Mouse (Mus musculus) hindbrain, embryonic 13.5 days (tissue): ENCODE results near the gene Cd248. TPM values are rescaled to one million over a fixed set of nuclear protein-coding genes. Genes with fewer than 3 reads are reported as not detected.

Experiments used
- ATAC-seq: fragments of 200-750 bp; cut with Nextera tagmentation; 2 replicates; pipeline ENCODE4 v1.8.0; 2017; ENCODE audit warnings: moderate TSS enrichment; ENCODE audit not compliant: low FRiP score
- H3K27ac ChIP-seq: fragments of 300-500 bp; sonication (generic); 2 replicates; pipeline ENCODE4 v1.5.1; 2015; ENCODE audit warnings: inconsistent platforms, mild to moderate bottlenecking, moderate library complexity
- H3K27me3 ChIP-seq: fragments of 300-500 bp; sonication (generic); 2 replicates; pipeline ENCODE4 v1.6.1; 2015; ENCODE audit warnings: mild to moderate bottlenecking, inconsistent platforms
- H3K36me3 ChIP-seq: fragments of 300-500 bp; sonication (generic); 2 replicates; pipeline ENCODE4 v1.6.1; 2015; ENCODE audit warnings: mild to moderate bottlenecking, inconsistent platforms
- H3K4me1 ChIP-seq: fragments of 300-500 bp; sonication (generic); replicated peaks from 2 replicates; pipeline ENCODE4 v1.6.1; 2015; ENCODE audit warnings: inconsistent platforms
- H3K4me2 ChIP-seq: fragments of 300-500 bp; sonication (generic); 2 replicates; pipeline ENCODE4 v1.6.1; 2015; ENCODE audit warnings: inconsistent platforms, mild to moderate bottlenecking, moderate library complexity
- H3K4me3 ChIP-seq: fragments of 300-500 bp; sonication (generic); 2 replicates; pipeline ENCODE4 v1.5.1; 2015; ENCODE audit warnings: mild to moderate bottlenecking, inconsistent platforms
- H3K9ac ChIP-seq: fragments of 300-500 bp; sonication (generic); 2 replicates; pipeline ENCODE4 v1.6.1; 2015; ENCODE audit warnings: mild to moderate bottlenecking, inconsistent platforms
- H3K9me3 ChIP-seq: fragments of 300-500 bp; sonication (generic); 2 replicates; pipeline ENCODE4 v1.6.1; 2016; ENCODE audit warnings: inconsistent platforms
- WGBS: fragments of 180-500 bp; shearing (Covaris S2); methylation state at CpG from one replicate; pipeline ENCODE4 v1.1.7; 2015; 5-methylcytosine and 5-hydroxymethylcytosine counted together
- polyA plus RNA-seq: library from polyadenylated mRNA; unstranded; fragments of >200 nt; fragmentation: Nextera tagmentation; extraction: Ambion mirVana; gene quantifications from 2 replicates; pipeline ENCODE4 v1.2.1, GENCODE M21; 2015

Cd248 gene
- polyA plus RNA-seq, 1 experiment from 2014 or later: 19.1 TPM

DNA sequence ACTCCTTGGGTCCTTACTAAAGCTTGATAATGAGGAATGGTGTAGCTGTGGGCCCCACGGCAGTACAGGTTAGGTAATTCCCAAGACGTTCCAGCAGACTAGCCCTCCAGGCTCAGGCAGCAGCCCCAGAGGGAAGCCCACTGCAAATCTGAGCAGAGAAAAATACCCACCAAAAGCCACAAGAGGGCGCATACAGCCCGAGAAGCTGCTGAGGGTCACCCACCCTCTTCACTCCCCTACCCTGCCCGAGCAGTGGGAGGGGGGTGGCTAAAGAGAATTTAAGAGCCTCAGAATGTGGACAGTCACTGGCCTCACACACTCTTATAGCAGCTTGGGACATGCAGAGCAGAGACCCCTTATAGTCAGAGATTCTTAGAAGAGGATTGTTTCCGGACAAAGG, 11.6 kb upstream of the Cd248 start:
- Histone ChIP-seq H3K9ac (0 out of 2 replicates have a peak overlapping the region, but pooled peaks have one; percentile 5), H3K4me3 (no peak overlapping the region), H3K36me3 (no peaks in the 10 kb centered on the region), H3K9me3 (no peaks in the 10 kb centered on the region), H3K4me2 (no peak overlapping the region), H3K27me3 (peaks cover 50% of the 10 kb centered on the region), H3K4me1 (peaks cover 28% of the 10 kb centered on the region), H3K27ac (no peak overlapping the region)
- ATAC-seq: peak; percentile 38; the same call in 1 of the 2 replicates
- WGBS: 11% methylated on average over 6 of the region's 6 CpGs

DNA sequence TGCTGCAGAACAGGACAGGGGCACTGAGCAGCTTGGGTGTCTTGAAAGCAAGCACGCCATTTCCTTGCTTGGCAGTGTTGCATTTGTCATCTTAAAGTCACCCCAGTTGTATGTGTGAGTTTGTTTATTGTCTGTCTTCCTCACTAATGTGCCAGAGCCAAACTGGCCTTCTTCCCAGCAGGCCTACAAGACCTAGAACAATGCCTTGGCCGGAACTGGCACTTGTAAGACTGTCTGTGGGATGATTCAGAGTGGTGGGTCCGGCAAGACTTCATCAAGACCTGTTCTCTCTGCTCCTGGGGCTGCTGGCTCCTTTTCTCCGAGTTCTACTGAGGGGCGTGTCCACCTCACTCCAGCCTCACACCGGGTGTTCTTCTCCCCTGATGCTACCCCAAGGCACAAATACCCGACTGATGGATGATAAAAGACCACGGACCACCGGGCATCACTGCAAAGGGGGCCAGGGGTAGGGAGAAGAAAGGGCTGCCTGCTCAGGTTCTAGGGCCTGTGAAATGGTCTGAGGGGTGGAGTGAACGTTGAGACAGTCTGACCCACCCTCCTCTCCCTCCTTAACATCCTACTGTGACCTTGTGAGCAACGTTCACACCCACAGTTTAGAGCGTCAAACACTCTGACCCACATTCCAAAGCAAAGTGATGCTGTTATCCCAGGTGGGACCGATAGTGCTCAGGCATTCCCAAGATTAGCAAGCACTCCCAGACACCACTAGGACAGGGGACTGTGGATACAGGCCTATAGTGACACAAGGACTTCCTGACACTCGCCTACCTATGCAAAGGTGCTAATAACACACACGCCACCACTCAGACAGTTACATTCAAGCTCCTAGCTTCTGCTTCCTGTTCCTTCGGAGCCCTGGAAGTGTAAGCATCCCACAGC, 9.8 kb upstream of the Cd248 start:
- Histone ChIP-seq H3K9ac (peak overlapping the region; percentile 56), H3K27ac (no peak overlapping the region)
- WGBS: 24% methylated on average over 16 of the region's 16 CpGs

DNA sequence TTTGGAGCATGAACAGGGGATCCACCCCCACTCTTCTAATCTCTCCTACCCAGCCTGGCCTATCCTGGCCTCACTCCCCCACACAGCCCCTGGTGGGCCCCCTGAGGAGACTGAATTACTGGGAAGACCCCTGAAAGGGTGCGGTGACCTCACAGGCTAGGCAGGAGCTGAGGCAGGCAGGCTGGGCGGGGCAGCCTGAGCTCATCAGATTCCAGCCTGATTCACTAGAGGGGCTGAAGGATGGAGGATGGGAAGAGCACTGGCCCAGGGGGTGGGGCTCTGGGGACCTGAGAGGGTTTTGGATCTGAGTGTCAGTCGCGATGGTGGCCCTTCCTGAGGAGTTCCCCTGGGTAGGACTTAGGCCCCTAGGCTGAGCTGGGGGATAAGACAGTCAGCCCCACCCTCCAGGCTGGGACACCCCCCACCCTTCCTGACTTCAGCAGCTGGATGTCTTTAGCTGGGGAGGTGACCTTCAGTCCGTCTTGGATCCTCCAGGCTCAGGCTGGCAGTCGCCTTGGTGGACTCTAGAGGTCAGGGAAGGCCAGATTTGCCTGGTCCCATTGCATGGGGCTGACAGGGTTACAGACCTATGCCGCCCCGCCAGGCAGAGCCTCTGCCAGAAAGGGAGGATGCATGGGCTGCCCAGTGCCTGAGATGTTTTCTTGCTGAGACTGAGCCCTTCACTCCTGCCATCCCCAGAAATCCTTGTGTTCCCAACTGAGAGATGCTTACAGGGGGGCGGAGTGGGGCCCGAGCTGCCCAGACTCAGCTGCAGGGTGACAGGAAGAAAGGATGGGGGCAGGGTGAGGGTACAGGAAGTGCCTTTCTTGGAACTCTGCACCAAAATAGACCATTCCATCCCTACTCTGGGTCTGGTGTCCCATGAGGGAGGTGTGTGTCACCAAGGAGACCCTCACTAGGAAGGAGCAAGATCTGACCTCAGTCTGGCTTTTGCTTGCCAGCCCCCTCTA, 8.8 kb upstream of the Cd248 start:
- H3K4me3 ChIP-seq: no peak overlapping the region
- H3K9me3 ChIP-seq: no peaks in the 10 kb centered on the region
- H3K36me3 ChIP-seq: no peaks in the 10 kb centered on the region
- H3K27ac ChIP-seq: no peak overlapping the region
- peaks cover 27% of the 10 kb centered on the region for H3K4me1 ChIP-seq
- H3K9ac ChIP-seq: peak overlapping the region; percentile 56
- peaks cover 22% of the 10 kb centered on the region for H3K27me3 ChIP-seq
- WGBS: 17% methylated on average over 10 of the region's 10 CpGs
- 0 out of 2 replicates have a peak, but pooled peaks have one; percentile 9 for ATAC-seq
- H3K4me2 ChIP-seq: no peak overlapping the region

More for the DNA sequence above, 9.8 kb upstream of the Cd248 start:
- H3K9me3 ChIP-seq: no peaks in the 10 kb centered on the region
- H3K27me3 ChIP-seq: peaks cover 32% of the 10 kb centered on the region
- H3K4me3 ChIP-seq: no peak overlapping the region
- ATAC-seq: no peak
- H3K36me3 ChIP-seq: no peaks in the 10 kb centered on the region
- H3K4me1 ChIP-seq: peaks cover 27% of the 10 kb centered on the region
- no peak overlapping the region for H3K4me2 ChIP-seq

DNA sequence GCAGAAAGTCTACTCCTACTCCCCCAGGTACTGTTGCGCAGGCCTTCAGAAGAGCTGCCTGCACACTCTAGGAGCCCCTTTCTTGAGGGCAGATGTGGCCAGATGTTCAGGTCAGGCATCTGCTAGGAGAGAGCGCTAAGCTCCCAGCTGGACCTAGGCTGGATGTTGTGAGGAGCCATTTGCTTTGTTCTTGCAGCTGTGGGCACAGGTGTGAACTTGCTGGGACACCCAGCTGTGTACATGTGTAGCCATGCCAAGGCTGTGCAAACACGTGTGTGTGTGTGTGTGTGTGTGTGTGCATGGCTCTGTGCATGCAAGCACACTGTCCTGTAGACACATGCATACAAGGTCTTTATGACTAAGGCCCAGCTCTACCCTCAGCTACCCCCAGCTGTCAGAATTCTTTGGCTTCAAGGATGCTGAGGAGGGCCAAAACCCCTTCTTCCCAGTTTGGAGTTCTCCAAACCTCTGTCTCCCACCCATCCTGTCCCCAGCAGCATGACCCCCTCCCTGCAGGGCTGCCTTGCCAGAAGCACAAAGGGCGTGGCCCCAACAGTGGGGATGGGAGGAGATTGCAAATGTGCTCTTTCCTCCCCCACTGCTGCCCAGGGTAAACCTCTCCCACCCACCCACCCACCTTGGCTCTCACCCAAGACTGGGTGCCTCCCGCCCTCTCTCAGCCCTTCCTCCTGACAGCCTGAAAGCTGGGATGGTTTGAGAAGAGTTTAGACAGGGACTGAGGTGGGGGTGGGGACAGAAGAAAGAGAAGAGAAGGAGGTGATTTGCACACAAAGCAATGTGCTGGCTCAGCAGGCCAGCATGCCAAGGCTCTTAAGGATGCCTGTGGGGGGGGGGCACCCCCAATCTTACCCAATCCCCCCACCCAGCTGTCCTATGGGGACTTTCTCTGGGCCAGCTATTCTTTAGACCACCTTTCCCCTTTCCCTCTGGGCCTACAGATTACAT, 7.2 kb upstream of the Cd248 start:
- Histone ChIP-seq H3K27ac (peak overlapping the region; percentile 18; the same call in 1 of the 2 replicates), H3K4me3 (no peak overlapping the region), H3K9ac (peak overlapping the region; percentile 20; the same call in 1 of the 2 replicates), H3K27me3 (peaks cover 16% of the 10 kb centered on the region), H3K4me2 (no peak overlapping the region), H3K36me3 (no peaks in the 10 kb centered on the region), H3K4me1 (peaks cover 27% of the 10 kb centered on the region), H3K9me3 (no peaks in the 10 kb centered on the region)
- WGBS: 43% methylated on average over 5 of the region's 5 CpGs
- ATAC-seq: no peak

DNA sequence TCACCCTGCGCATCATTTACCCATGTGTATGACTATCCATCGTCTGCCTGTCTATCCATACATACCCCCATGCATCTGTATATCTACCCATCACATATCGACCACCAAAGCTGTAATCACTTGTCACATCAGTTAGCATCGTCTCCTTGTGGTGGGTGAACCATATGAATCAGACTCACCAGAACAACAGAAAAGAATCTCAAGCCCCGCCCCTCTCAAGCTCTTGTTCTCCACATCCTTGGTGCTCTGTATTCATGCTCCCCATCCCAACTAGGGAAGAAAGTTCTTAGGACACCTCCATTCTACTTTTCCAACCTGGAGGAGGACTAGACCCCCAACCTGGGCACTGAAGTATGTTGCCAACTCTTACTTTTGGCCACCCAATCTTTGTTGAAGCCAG, 5.8 kb upstream of the Cd248 start:
- H3K27me3 ChIP-seq: peaks cover 29% of the 10 kb centered on the region
- no peak overlapping the region for H3K27ac ChIP-seq
- H3K4me1 ChIP-seq: peaks cover 24% of the 10 kb centered on the region
- no peak overlapping the region for H3K4me2 ChIP-seq
- no peak for ATAC-seq
- WGBS: 91% methylated on average over 5 of the region's 5 CpGs
- no peak overlapping the region for H3K9ac ChIP-seq
- no peaks in the 10 kb centered on the region for H3K36me3 ChIP-seq
- no peaks in the 10 kb centered on the region for H3K9me3 ChIP-seq
- H3K4me3 ChIP-seq: no peak overlapping the region

DNA sequence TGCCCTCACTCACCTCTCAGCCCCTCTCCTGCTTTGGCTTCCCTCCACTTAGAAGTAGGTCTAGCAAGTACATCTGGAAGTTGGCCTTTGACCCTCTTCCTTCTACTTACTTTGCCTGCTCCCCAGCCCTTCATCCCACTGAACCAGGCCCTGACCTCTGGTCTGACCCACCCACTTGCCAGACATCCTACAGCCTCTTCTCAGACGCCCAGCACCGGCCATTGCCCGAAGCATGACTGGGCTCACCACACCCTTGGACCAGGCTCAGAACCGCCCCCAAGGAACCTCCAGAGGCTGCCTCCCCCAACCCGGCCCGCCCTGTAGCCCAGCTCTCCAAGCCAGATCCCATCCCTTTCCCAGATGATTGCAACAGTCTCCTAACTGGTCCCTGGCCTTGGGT, 5.4 kb upstream of the Cd248 start:
- 77% methylated on average over 6 of the region's 6 CpGs for WGBS
- no peak for ATAC-seq
- H3K36me3 ChIP-seq: no peaks in the 10 kb centered on the region

DNA sequence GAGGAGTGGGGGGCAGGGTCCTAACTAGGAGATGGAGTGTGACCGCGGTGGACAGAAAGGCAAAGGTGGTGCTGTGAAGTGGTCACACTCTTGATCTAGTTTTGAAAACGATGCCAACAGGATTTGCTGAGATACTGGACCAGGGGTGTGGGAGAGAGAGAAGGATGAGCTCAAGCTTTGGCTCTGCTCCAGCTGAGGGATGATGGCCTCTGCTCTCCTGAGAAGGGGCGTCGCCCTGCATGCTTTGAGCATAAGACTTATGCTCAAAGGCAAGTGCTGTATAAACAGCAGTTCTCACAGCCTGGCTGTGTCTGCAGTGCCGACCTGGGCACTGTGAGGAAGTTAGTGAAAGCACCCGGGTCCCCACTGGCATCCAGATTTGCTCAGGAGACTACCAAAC, 2.8 kb upstream of the Cd248 start:
- no peak overlapping the region for H3K4me2 ChIP-seq
- 78% methylated on average over 7 of the region's 7 CpGs for WGBS
- H3K4me1 ChIP-seq: peaks cover 44% of the 10 kb centered on the region
- H3K9me3 ChIP-seq: no peaks in the 10 kb centered on the region
- peaks cover 54% of the 10 kb centered on the region for H3K27me3 ChIP-seq
- H3K27ac ChIP-seq: no peak overlapping the region
- ATAC-seq: no peak
- no peak overlapping the region for H3K4me3 ChIP-seq
- no peaks in the 10 kb centered on the region for H3K36me3 ChIP-seq
- 0 out of 2 replicates have a peak overlapping the region, but pooled peaks have one; percentile 19 for H3K9ac ChIP-seq

More for the DNA sequence above, 5.4 kb upstream of the Cd248 start:
- peaks cover 28% of the 10 kb centered on the region for H3K4me1 ChIP-seq
- H3K4me3 ChIP-seq: no peak overlapping the region
- H3K9ac ChIP-seq: no peak overlapping the region
- H3K27me3 ChIP-seq: peaks cover 33% of the 10 kb centered on the region
- H3K9me3 ChIP-seq: no peaks in the 10 kb centered on the region
- H3K27ac ChIP-seq: no peak overlapping the region
- H3K4me2 ChIP-seq: no peak overlapping the region

DNA sequence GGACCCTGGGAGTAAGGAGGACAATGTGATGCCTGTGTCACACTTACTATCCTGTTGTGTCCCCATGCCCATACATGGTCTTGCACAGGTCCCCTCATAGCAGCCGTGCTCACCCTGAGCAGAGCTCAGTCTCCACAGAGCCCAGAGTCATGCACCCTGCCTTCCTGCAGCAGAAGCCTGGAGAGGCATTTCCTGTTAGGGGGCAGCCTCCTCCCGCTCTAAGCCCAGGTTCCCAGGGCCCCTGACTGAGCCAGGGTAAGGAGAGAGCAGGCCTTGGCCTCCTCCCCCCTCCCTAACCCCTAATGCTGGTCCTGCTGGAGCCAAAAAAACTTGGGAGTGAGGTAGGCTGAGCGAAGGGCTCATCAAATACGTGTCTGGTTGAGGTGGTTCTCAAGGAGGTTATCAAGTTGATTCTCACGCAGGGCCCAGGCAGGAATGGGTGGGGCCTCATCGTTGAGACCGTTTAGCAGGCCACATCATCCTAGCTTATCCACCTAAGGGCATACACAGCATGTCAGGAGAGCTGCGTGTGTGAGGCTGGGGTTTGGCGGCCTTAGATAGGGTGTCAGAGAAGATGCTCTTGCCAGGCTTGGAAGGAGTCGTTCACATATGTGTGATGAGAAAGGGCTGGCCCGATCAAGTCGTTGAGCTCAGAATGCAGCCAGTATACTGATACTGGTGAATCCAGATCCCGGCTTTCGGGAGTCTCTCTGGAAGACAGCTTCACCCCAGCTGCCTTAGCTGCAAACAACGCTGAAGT, 658 bp upstream of the Cd248 start:
- no peaks in the 10 kb centered on the region for H3K9me3 ChIP-seq
- H3K36me3 ChIP-seq: no peaks in the 10 kb centered on the region
- peaks cover 45% of the 10 kb centered on the region for H3K4me1 ChIP-seq
- no peak for ATAC-seq
- 15% methylated on average over 15 of the region's 15 CpGs for WGBS
- H3K4me2 ChIP-seq: peak overlapping the region; percentile 76
- H3K27me3 ChIP-seq: peaks cover 61% of the 10 kb centered on the region
- peak overlapping the region; percentile 79 for H3K9ac ChIP-seq
- H3K4me3 ChIP-seq: peak overlapping the region; percentile 45
- peak overlapping the region; percentile 45; the same call in 1 of the 2 replicates for H3K27ac ChIP-seq

DNA sequence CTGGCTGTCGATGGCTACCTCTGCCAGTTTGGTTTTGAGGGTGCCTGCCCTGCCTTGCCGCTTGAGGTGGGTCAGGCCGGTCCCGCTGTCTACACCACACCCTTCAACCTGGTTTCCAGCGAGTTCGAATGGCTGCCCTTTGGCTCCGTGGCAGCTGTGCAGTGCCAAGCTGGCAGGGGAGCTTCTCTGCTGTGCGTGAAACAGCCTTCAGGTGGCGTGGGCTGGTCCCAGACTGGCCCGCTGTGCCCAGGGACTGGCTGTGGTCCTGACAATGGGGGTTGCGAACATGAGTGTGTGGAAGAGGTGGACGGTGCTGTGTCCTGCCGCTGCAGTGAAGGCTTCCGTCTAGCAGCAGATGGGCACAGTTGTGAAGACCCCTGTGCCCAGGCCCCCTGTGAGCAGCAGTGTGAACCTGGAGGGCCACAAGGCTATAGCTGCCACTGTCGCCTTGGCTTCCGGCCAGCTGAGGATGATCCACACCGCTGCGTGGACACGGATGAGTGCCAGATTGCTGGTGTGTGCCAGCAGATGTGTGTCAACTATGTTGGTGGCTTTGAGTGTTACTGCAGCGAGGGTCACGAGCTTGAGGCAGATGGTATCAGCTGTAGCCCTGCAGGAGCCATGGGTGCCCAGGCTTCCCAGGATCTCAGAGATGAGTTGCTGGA, 824 bp downstream of the Cd248 start:
- 34% methylated on average over 21 of the region's 21 CpGs for WGBS
- Histone ChIP-seq H3K27me3 (peaks cover 65% of the 10 kb centered on the region), H3K4me2 (peak overlapping the region; percentile 76), H3K36me3 (no peaks in the 10 kb centered on the region), H3K27ac (0 out of 2 replicates have a peak overlapping the region, but pooled peaks have one; percentile 1), H3K4me3 (peak overlapping the region; percentile 45), H3K9ac (peak overlapping the region; percentile 79), H3K4me1 (peaks cover 52% of the 10 kb centered on the region), H3K9me3 (no peaks in the 10 kb centered on the region)
- ATAC-seq: no peak

DNA sequence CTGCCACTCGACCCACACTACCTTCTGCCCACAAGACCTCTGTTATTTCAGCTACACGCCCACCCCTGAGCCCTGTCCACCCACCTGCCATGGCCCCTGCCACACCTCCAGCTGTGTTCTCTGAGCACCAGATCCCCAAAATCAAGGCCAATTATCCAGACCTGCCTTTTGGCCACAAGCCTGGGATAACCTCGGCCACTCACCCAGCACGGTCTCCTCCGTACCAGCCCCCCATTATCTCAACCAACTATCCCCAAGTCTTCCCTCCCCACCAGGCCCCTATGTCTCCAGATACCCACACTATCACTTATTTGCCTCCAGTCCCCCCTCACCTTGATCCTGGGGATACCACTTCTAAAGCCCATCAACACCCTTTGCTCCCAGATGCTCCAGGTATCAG, 1.6 kb downstream of the Cd248 start:
- Histone ChIP-seq H3K4me2 (peak overlapping the region; percentile 76), H3K36me3 (no peaks in the 10 kb centered on the region), H3K4me3 (peak overlapping the region; percentile 45; the same call in 1 of the 2 replicates), H3K27me3 (peaks cover 73% of the 10 kb centered on the region), H3K9me3 (no peaks in the 10 kb centered on the region), H3K9ac (0 out of 2 replicates have a peak overlapping the region, but pooled peaks have one; percentile 29), H3K4me1 (peaks cover 52% of the 10 kb centered on the region), H3K27ac (no peak overlapping the region)
- ATAC-seq: no peak
- WGBS: 91% methylated on average over 5 of the region's 5 CpGs
